ENCODE assay signal across 17 mouse cellular contexts in genomic region chr9:57229726-57230125, GRCm38 (mm10). TPM values are rescaled to one million over a fixed set of nuclear protein-coding genes. Genes with fewer than 3 reads are reported as not detected.
DNase-seq lines count a peak whose midpoint lies in the region; ATAC-seq and TF ChIP-seq lines count a peak whose summit lies in the region.
"Had no signal": no experiment of that assay in that cellular context is flagged by ENCODE, and none has a peak within 500 bp of the region (broad histone marks: within the 10 kb centered on the region; RNA-seq: fewer than 3 reads in every experiment).

No protein-coding gene starts in this region.

- H3K4me2 ChIP-seq in lung, embryonic 14.5 days = no peak overlapping the region
- no peak overlapping the region for H3K4me2 ChIP-seq in kidney, postnatal 0 days (ENCODE audit: low read length)
- no peak overlapping the region for H3K4me2 ChIP-seq in midbrain, postnatal 0 days (ENCODE audit: low read depth, low read length, poor library complexity, severe bottlenecking)
- H3K4me2 ChIP-seq: forebrain, embryonic 15.5 days; heart, embryonic 12.5 days; liver, embryonic 15.5 days had no signal

- 47% methylated on average over 4 of the region's 4 CpGs for WGBS in lung, embryonic 14.5 days
- WGBS in kidney, postnatal 0 days = 35% methylated on average over 4 of the region's 4 CpGs
- 85% methylated on average over 4 of the region's 4 CpGs for WGBS in midbrain, postnatal 0 days

- no peak for ATAC-seq in lung, embryonic 14.5 days (ENCODE audit: insufficient read depth)
- ATAC-seq in kidney, postnatal 0 days (replicated peaks; ENCODE audit: low FRiP score, low read depth) = 0 out of 2 replicates have a peak, but pooled peaks have one; percentile 43
- no peak for ATAC-seq in midbrain, postnatal 0 days (ENCODE audit: low FRiP score)
- no peak for ATAC-seq in CD4-positive, CD25-positive, alpha-beta regulatory T cell, adult 4 months
- ATAC-seq: forebrain, embryonic 15.5 days had no signal

- no peak overlapping the region for H3K27ac ChIP-seq in lung, embryonic 14.5 days (ENCODE audit: low read depth)
- peak overlapping the region; percentile 54; the same call in 1 of the 2 replicates for H3K27ac ChIP-seq in kidney, postnatal 0 days
- H3K27ac ChIP-seq in midbrain, postnatal 0 days (ENCODE audit: low read depth, low read length) = no peak overlapping the region
- H3K27ac ChIP-seq: forebrain, embryonic 15.5 days; liver, embryonic 15.5 days had no signal

- H3K9me3 ChIP-seq in lung, embryonic 14.5 days (ENCODE audit: low read depth, low read length) = no peaks in the 10 kb centered on the region
- no peaks in the 10 kb centered on the region for H3K9me3 ChIP-seq in kidney, postnatal 0 days (replicated peaks; ENCODE audit: low read length)
- no peaks in the 10 kb centered on the region for H3K9me3 ChIP-seq in midbrain, postnatal 0 days (ENCODE audit: low read length)
- H3K9me3 ChIP-seq: forebrain, embryonic 15.5 days; heart, embryonic 12.5 days; liver, embryonic 15.5 days had no signal

- H3K4me3 ChIP-seq in lung, embryonic 14.5 days (ENCODE audit: low read depth, low read length) = no peak overlapping the region
- H3K4me3 ChIP-seq in kidney, postnatal 0 days (replicated peaks; ENCODE audit: low read depth, low read length) = no peak overlapping the region
- no peak overlapping the region for H3K4me3 ChIP-seq in midbrain, postnatal 0 days (ENCODE audit: low read depth, low read length)
- H3K4me3 ChIP-seq: forebrain, embryonic 15.5 days; heart, embryonic 12.5 days; liver, embryonic 15.5 days had no signal

- H3K4me1 ChIP-seq in lung, embryonic 14.5 days (ENCODE audit: insufficient read depth) = peaks cover 6% of the 10 kb centered on the region
- H3K4me1 ChIP-seq in kidney, postnatal 0 days (replicated peaks; ENCODE audit: insufficient read depth, low read length) = peaks cover 10% of the 10 kb centered on the region; the same call in 1 of the 2 replicates
- no peaks in the 10 kb centered on the region for H3K4me1 ChIP-seq in midbrain, postnatal 0 days (ENCODE audit: insufficient read depth, low read length)
- H3K4me1 ChIP-seq: forebrain, embryonic 15.5 days had no signal

- no peak for TF ChIP-seq CTCF in lung, embryonic 14.5 days (IDR thresholded peaks at IDR 0.05; ENCODE audit: low read depth)
- no peak for TF ChIP-seq CTCF in kidney, postnatal 0 days (IDR thresholded peaks at IDR 0.05; ENCODE audit: low read depth)
- TF ChIP-seq CTCF in midbrain, postnatal 0 days (IDR thresholded peaks at IDR 0.05) = no peak

- H3K9ac ChIP-seq in lung, embryonic 14.5 days = no peak overlapping the region
- no peak overlapping the region for H3K9ac ChIP-seq in kidney, postnatal 0 days (ENCODE audit: low read depth, low read length)
- H3K9ac ChIP-seq in midbrain, postnatal 0 days (replicated peaks; ENCODE audit: low read length, poor library complexity, severe bottlenecking) = no peak overlapping the region
- H3K9ac ChIP-seq: forebrain, embryonic 15.5 days; heart, embryonic 12.5 days; liver, embryonic 15.5 days had no signal

- no peaks in the 10 kb centered on the region for H3K36me3 ChIP-seq in lung, embryonic 14.5 days (ENCODE audit: insufficient read depth)
- no peaks in the 10 kb centered on the region for H3K36me3 ChIP-seq in kidney, postnatal 0 days (ENCODE audit: insufficient read depth, low read length)
- H3K36me3 ChIP-seq in midbrain, postnatal 0 days (ENCODE audit: insufficient read depth, low read length) = no peaks in the 10 kb centered on the region
- H3K36me3 ChIP-seq: forebrain, embryonic 15.5 days; heart, embryonic 12.5 days; liver, embryonic 15.5 days had no signal

- no peaks in the 10 kb centered on the region for H3K27me3 ChIP-seq in lung, embryonic 14.5 days (ENCODE audit: insufficient read depth, low read length)
- H3K27me3 ChIP-seq in kidney, postnatal 0 days (ENCODE audit: insufficient read depth, low read length) = no peaks in the 10 kb centered on the region
- no peaks in the 10 kb centered on the region for H3K27me3 ChIP-seq in midbrain, postnatal 0 days (ENCODE audit: insufficient read depth, low read length)
- H3K27me3 ChIP-seq: forebrain, embryonic 15.5 days had no signal

- DNase-seq in lung, embryonic 14.5 days = peak; percentile 54
- DNase-seq in lung, postnatal 25 days (ENCODE audit: low spot score) = no peak
- DNase-seq in kidney, adult 11 months = peak; percentile 87
- peak; percentile 46 for DNase-seq in kidney, postnatal 0 days (ENCODE audit: low spot score)
- DNase-seq in spleen, postnatal 10 days (ENCODE audit: low spot score in 2 of 2) = no peak
- DNase-seq in midbrain, postnatal 0 days (ENCODE audit: low spot score) = no peak
- DNase-seq: cerebellum, adult 11-12 months; heart, postnatal 4 days had no signal

RNA-seq across cellular contexts. Expression of gene Trcg1, which starts 6.6 kb away (rescaled TPM):
- not detected in 2 replicates for polyA plus RNA-seq in lung, embryonic 14.5 days (2014; fragmentation: Nextera tagmentation; extraction: Ambion mirVana)
- polyA plus RNA-seq in kidney, postnatal 0 days (2015; fragmentation: Nextera tagmentation; extraction: Ambion mirVana) = 0.04 TPM in 1 of 2 replicates, not detected in the other
- total RNA-seq in midbrain, postnatal 0 days (2014; rRNA removed) = not detected in 2 replicates
- polyA plus RNA-seq in midbrain, postnatal 0 days (2015; fragmentation: Nextera tagmentation; extraction: Ambion mirVana) = not detected in 2 replicates
- polyA plus RNA-seq in CD4-positive, CD25-positive, alpha-beta regulatory T cell, adult 4 months (2017; shearing (Covaris generic)) = not detected
- total RNA-seq: gastrocnemius, adult 8-10 months; heart, postnatal 4 days; layer of hippocampus, adult 8-10 months; left cerebral cortex, postnatal 25 days; megakaryocyte, adult 5-6 weeks had no signal
- polyA plus RNA-seq: cortical plate, adult 2 months; forebrain, embryonic 15.5 days; heart, embryonic 12.5 days; liver, embryonic 15.5 days had no signal

RNA-seq across cellular contexts. Expression of gene 1700017B05Rik, which starts 32.7 kb away (rescaled TPM):
- 25.6 and 26.3 TPM in 2 replicates for polyA plus RNA-seq in lung, embryonic 14.5 days (2014; fragmentation: Nextera tagmentation; extraction: Ambion mirVana)
- 13.1 and 13.6 TPM in 2 replicates for polyA plus RNA-seq in kidney, postnatal 0 days (2015; fragmentation: Nextera tagmentation; extraction: Ambion mirVana)
- 10.9 and 13.0 TPM in 2 replicates for total RNA-seq in midbrain, postnatal 0 days (2014; rRNA removed)
- 4.5 and 5.0 TPM in 2 replicates for polyA plus RNA-seq in midbrain, postnatal 0 days (2015; fragmentation: Nextera tagmentation; extraction: Ambion mirVana)
- polyA plus RNA-seq in CD4-positive, CD25-positive, alpha-beta regulatory T cell, adult 4 months (2017; shearing (Covaris generic)) = 10 to 100 TPM; 15.1 to 22.6 TPM

Comparison
In these comparisons a context has a peak if more than half of its experiments do, and no peak if none do; other contexts are left out.
1. DNase-seq: peak in lung, embryonic 14.5 days (single experiment), kidney, adult 11 months (single experiment) and kidney, postnatal 0 days (single experiment); none in lung, postnatal 25 days (single experiment), spleen, postnatal 10 days (0 of 2) and midbrain, postnatal 0 days (single experiment).